Mouse (Mus musculus): ENCODE measurements around the gene Reep3. TPM values are rescaled to one million over a fixed set of nuclear protein-coding genes. Genes with fewer than 3 reads are reported as not detected.

Gene Reep3
- total and polyA plus RNA-seq, 3 experiments, result 0.01 TPM; not detected in 2

- DNase-seq (ENCODE audit: low read depth, low spot score), result no peak
- H3K79me2 ChIP-seq (ENCODE audit: control insufficient read depth, insufficient read depth, low read length, poor library complexity), result no peaks in the 10 kb centered on the region
- H3K9me3 ChIP-seq (replicated peaks; ENCODE audit: insufficient read depth, low read length), result no peaks in the 10 kb centered on the region
- no peaks in the 10 kb centered on the region for H3K27me3 ChIP-seq (ENCODE audit: control insufficient read depth in 1 of 2, insufficient read depth in 2 of 2, low read length in 2 of 2)
- H3K27ac ChIP-seq (ENCODE audit: control insufficient read depth, low read depth, low read length), result no peak overlapping the region
- no peak for TF ChIP-seq CHD1 (IDR thresholded peaks at IDR 0.05; ENCODE audit: low read depth, low read length)
- TF ChIP-seq MEF2A (IDR thresholded peaks at IDR 0.05; ENCODE audit: extremely low read depth, insufficient replicate concordance, low read depth, low read length, poor library complexity, severe bottlenecking), result no peak
- no peak for TF ChIP-seq ETS1 (IDR thresholded peaks at IDR 0.05; ENCODE audit: low read depth, low read length)
- TF ChIP-seq KAT2A (conservative IDR thresholded peaks at IDR 0.05; ENCODE audit: low read depth, low read length), result no peak
- no peak for TF ChIP-seq TAL1 (IDR thresholded peaks at IDR 0.05; ENCODE audit: low read length)
- TF ChIP-seq RCOR1 (IDR thresholded peaks at IDR 0.05; ENCODE audit: low read depth, low read length), result no peak
- no peak for TF ChIP-seq MAFK (IDR thresholded peaks at IDR 0.05; ENCODE audit: borderline replicate concordance, low read depth, low read length)
- no peak for TF ChIP-seq HCFC1 (IDR thresholded peaks at IDR 0.05; ENCODE audit: low read depth, low read length)
- H3K36me3 ChIP-seq (ENCODE audit: control insufficient read depth in 1 of 2, insufficient read depth in 2 of 2, low read length in 2 of 2), result no peaks in the 10 kb centered on the region
- H3K4me1 ChIP-seq (ENCODE audit: control insufficient read depth in 1 of 2, insufficient read depth in 2 of 2, low read length in 2 of 2), result no peaks in the 10 kb centered on the region
- H3K4me3 ChIP-seq (ENCODE audit: control insufficient read depth in 1 of 2, insufficient read depth in 1 of 2, low read depth in 2 of 2, low read length in 2 of 2), result no peak overlapping the region
- H3K9ac ChIP-seq (ENCODE audit: control insufficient read depth, low read depth, low read length, poor library complexity, severe bottlenecking), result no peak overlapping the region
These were observed 1.8 kb upstream of the Reep3 start for GRCm38 (mm10) chr10:67098408-67099050.

- Histone ChIP-seq H3K4me3 (ENCODE audit: control insufficient read depth in 1 of 2, insufficient read depth in 1 of 2, low read depth in 2 of 2, low read length in 2 of 2) (no peak overlapping the region), H3K79me2 (ENCODE audit: control insufficient read depth, insufficient read depth, low read length, poor library complexity) (no peaks in the 10 kb centered on the region), H3K27me3 (ENCODE audit: control insufficient read depth in 1 of 2, insufficient read depth in 2 of 2, low read length in 2 of 2) (no peaks in the 10 kb centered on the region), H3K4me1 (ENCODE audit: control insufficient read depth in 1 of 2, insufficient read depth in 2 of 2, low read length in 2 of 2) (no peaks in the 10 kb centered on the region), H3K9me3 (replicated peaks; ENCODE audit: insufficient read depth, low read length) (no peaks in the 10 kb centered on the region), H3K27ac (ENCODE audit: control insufficient read depth, low read depth, low read length) (no peak overlapping the region), H3K9ac (ENCODE audit: control insufficient read depth, low read depth, low read length, poor library complexity, severe bottlenecking) (no peak overlapping the region), H3K36me3 (ENCODE audit: control insufficient read depth in 1 of 2, insufficient read depth in 2 of 2, low read length in 2 of 2) (no peaks in the 10 kb centered on the region)
- no peak for DNase-seq (ENCODE audit: low read depth, low spot score)
- no peak for TF ChIP-seq KAT2A (conservative IDR thresholded peaks at IDR 0.05; ENCODE audit: low read depth, low read length)
- no peak for TF ChIP-seq GABPA (IDR thresholded peaks at IDR 0.05; ENCODE audit: low read depth, low read length)
- TF ChIP-seq POLR2AphosphoS2 (IDR thresholded peaks at IDR 0.05; ENCODE audit: low read length), result no peak
- no peak for TF ChIP-seq MYB (IDR thresholded peaks at IDR 0.05; ENCODE audit: low read depth, low read length)
- no peak for TF ChIP-seq ZKSCAN1 (IDR thresholded peaks at IDR 0.05; ENCODE audit: low read depth, low read length)
- TF ChIP-seq TCF12 (IDR thresholded peaks at IDR 0.05; ENCODE audit: low read depth, low read length), result no peak
- no peak for TF ChIP-seq JUND (IDR thresholded peaks at IDR 0.05; ENCODE audit: low read depth, low read length)
- TF ChIP-seq ZC3H11A (IDR thresholded peaks at IDR 0.05; ENCODE audit: low read depth, low read length), result no peak
- TF ChIP-seq GATA1 (IDR thresholded peaks at IDR 0.05; ENCODE audit: low read depth, low read length), result no peak
- TF ChIP-seq E2F4 (IDR thresholded peaks at IDR 0.05; ENCODE audit: borderline replicate concordance, low read depth, low read length), result no peak
- no peak for TF ChIP-seq BHLHE40 (IDR thresholded peaks at IDR 0.05; ENCODE audit: borderline replicate concordance, low read depth, low read length)
- TF ChIP-seq RAD21 (IDR thresholded peaks at IDR 0.05; ENCODE audit: low read depth, low read length), result no peak
- TF ChIP-seq EP300 (IDR thresholded peaks at IDR 0.05; ENCODE audit: low read depth in 1 of 2, low read length in 2 of 2), result no peak
- no peak for TF ChIP-seq MAFK (IDR thresholded peaks at IDR 0.05; ENCODE audit: borderline replicate concordance, low read depth, low read length)
- TF ChIP-seq ZMIZ1 (IDR thresholded peaks at IDR 0.05; ENCODE audit: low read depth, low read length), result no peak
- TF ChIP-seq ELF1 (IDR thresholded peaks at IDR 0.05; ENCODE audit: low read depth, low read length), result no peak
- no peak for TF ChIP-seq RCOR1 (IDR thresholded peaks at IDR 0.05; ENCODE audit: low read depth, low read length)
- no peak for TF ChIP-seq SMC3 (IDR thresholded peaks at IDR 0.05; ENCODE audit: low read depth, low read length)
- no peak for TF ChIP-seq MAX (IDR thresholded peaks at IDR 0.05; ENCODE audit: low read length)
- no peak for TF ChIP-seq MXI1 (IDR thresholded peaks at IDR 0.05; ENCODE audit: low read depth, low read length)
These were observed 849 bp upstream of the Reep3 start for GRCm38 (mm10) chr10:67097437-67098150.
